Mouse (Mus musculus) liver, embryonic 13.5 days (tissue): Measurements from ENCODE around the gene Cox4i2. TPM values are rescaled to one million over a fixed set of nuclear protein-coding genes. Genes with fewer than 3 reads are reported as not detected.

Experiments used
- ATAC-seq: fragments of 200-750 bp; cut with Nextera tagmentation; 2 replicates; pipeline ENCODE4 v1.8.0; 2017; ENCODE audit warnings: low read depth, mild to moderate bottlenecking, moderate number of reproducible peaks, moderate library complexity
- DNase-seq: peaks from one replicate; pipeline ENCODE4 v3.0.0; 2022
- H3K27ac ChIP-seq: fragments of 300-500 bp; sonication (generic); 2 replicates; pipeline ENCODE4 v1.5.1; 2015; ENCODE audit warnings: moderate library complexity, mild to moderate bottlenecking, inconsistent platforms
- H3K27me3 ChIP-seq: fragments of 300-500 bp; sonication (generic); 2 replicates; pipeline ENCODE4 v1.6.1; 2015; ENCODE audit warnings: mild to moderate bottlenecking, inconsistent platforms
- H3K36me3 ChIP-seq: fragments of 300-500 bp; sonication (generic); 2 replicates; pipeline ENCODE4 v1.6.1; 2015; ENCODE audit warnings: mild to moderate bottlenecking, inconsistent platforms
- H3K4me1 ChIP-seq: fragments of 300-500 bp; sonication (generic); replicated peaks from 2 replicates; pipeline ENCODE4 v1.6.1; 2015; ENCODE audit warnings: inconsistent platforms
- H3K4me2 ChIP-seq: fragments of 300-500 bp; sonication (generic); 2 replicates; pipeline ENCODE4 v1.6.1; 2015; ENCODE audit warnings: inconsistent platforms, mild to moderate bottlenecking, moderate library complexity
- H3K4me3 ChIP-seq: fragments of 300-500 bp; sonication (generic); replicated peaks from 2 replicates; pipeline ENCODE4 v1.5.1; 2015; ENCODE audit warnings: mild to moderate bottlenecking, inconsistent platforms
- H3K9ac ChIP-seq: fragments of 300-500 bp; sonication (generic); 2 replicates; pipeline ENCODE4 v1.6.1; 2015; ENCODE audit warnings: mild to moderate bottlenecking, inconsistent platforms
- H3K9me3 ChIP-seq: fragments of 300-500 bp; sonication (generic); replicated peaks from 2 replicates; pipeline ENCODE4 v1.6.1; 2016; ENCODE audit warnings: inconsistent platforms
- WGBS: fragments of 180-500 bp; shearing (Covaris S2); methylation state at CpG from one replicate; pipeline ENCODE4 v1.1.7; 2015; ENCODE audit not compliant: insufficient replicate concordance; 5-methylcytosine and 5-hydroxymethylcytosine counted together
- polyA plus RNA-seq: library from polyadenylated mRNA; unstranded; fragments of >200 nt; fragmentation: Nextera tagmentation; extraction: Ambion mirVana; gene quantifications from 2 replicates; pipeline ENCODE4 v1.2.1, GENCODE M21; 2015

Cox4i2 gene
- polyA plus RNA-seq, 1 experiment from 2014 or later = 1.2 TPM

DNA sequence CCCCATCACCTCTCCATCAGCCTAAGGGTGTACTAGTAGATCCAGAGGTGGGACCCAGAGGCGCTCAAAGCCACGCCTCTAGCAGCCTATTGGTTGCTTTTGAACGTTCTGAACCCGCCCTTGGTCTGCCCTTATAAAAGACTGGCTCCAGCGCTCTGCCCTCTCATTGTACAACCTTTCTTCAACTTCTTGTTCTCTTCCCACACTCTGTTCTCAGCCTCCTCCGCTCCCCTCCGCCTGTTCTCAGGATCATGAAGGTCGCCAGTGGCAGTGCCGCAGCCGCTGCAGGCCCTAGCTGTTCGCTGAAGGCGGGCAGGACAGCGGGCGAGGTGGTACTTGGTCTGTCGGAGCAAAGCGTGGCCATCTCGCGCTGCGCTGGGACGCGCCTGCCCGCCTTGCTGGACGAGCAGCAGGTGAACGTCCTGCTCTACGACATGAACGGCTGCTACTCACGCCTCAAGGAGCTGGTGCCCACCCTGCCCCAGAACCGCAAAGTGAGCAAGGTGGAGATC, 17.8 kb upstream of the Cox4i2 start, which contains the start of gene Id1:
Gene Id1, plus strand, starts transcription at position 162 of the 512 bp plus-strand sequence.
- Histone ChIP-seq H3K4me3 (peak within 1 kb of the TSS; percentile 67), H3K4me2 (peak within 1 kb of the TSS; percentile 93), H3K27ac (peak within 1 kb of the TSS; percentile 87), H3K36me3 (no peaks in the 10 kb centered on the region), H3K9ac (peak within 1 kb of the TSS; percentile 85), H3K9me3 (no peaks in the 10 kb centered on the region), H3K4me1 (peaks cover 85% of the 10 kb centered on the region), H3K27me3 (peaks cover 27% of the 10 kb centered on the region)
- WGBS = under 1% methylated on average over 28 of the region's 28 CpGs
- ATAC-seq (peak; percentile 72), DNase-seq (peak; percentile 83)

GRCm38 (mm10) chr2:152736748-152737147, 17.2 kb upstream of the Cox4i2 start:
- Histone ChIP-seq H3K9me3 (no peaks in the 10 kb centered on the region), H3K27ac (peak overlapping the region; percentile 87), H3K36me3 (no peaks in the 10 kb centered on the region), H3K9ac (peak overlapping the region; percentile 85), H3K27me3 (peaks cover 27% of the 10 kb centered on the region), H3K4me2 (peak overlapping the region; percentile 93), H3K4me3 (peak overlapping the region; percentile 67), H3K4me1 (peaks cover 90% of the 10 kb centered on the region)
- DNase-seq (peak; percentile 65), ATAC-seq (peak; percentile 24; the same call in 1 of the 2 replicates)
- WGBS = 0% methylated on average over 22 of the region's 22 CpGs

- H3K4me1 ChIP-seq = peaks cover 95% of the 10 kb centered on the region
- peak overlapping the region; percentile 85 for H3K9ac ChIP-seq
- no peaks in the 10 kb centered on the region for H3K36me3 ChIP-seq
- DNase-seq = no peak
- H3K27ac ChIP-seq = peak overlapping the region; percentile 87
- no peaks in the 10 kb centered on the region for H3K9me3 ChIP-seq
- H3K4me2 ChIP-seq = peak overlapping the region; percentile 93
- 16% methylated on average over 10 of the region's 10 CpGs for WGBS
- peaks cover 27% of the 10 kb centered on the region for H3K27me3 ChIP-seq
- peak overlapping the region; percentile 67 for H3K4me3 ChIP-seq
- ATAC-seq = no peak
Measured at GRCm38 (mm10) chr2:152737306-152738221, 16.4 kb upstream of the Cox4i2 start.

DNA sequence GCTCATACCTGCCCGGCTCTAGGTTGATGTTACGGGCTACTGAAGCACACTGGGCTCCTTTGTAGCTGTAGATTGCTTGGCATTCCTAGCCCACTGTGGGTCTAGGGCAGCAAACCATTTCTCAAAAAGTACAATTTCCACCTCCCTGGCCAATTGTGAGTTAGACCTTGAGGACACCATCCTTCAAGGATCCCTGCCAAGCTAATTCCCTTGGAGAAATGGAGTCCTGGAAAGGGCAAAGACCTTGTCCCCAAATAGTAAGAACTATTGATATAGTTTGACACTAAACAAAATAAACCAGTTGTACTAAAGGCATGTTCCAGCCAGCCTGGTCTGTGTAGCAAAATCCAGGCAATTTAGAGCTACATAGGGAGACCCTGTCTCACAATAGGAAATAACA, 15.6 kb upstream of the Cox4i2 start:
- 46% methylated on average over 2 of the region's 2 CpGs for WGBS
- Histone ChIP-seq H3K4me1 (peaks cover 99% of the 10 kb centered on the region), H3K4me3 (peak overlapping the region; percentile 67), H3K9ac (peak overlapping the region; percentile 85), H3K9me3 (no peaks in the 10 kb centered on the region), H3K36me3 (no peaks in the 10 kb centered on the region), H3K4me2 (peak overlapping the region; percentile 93), H3K27me3 (peaks cover 27% of the 10 kb centered on the region), H3K27ac (peak overlapping the region; percentile 87)
- ATAC-seq (no peak), DNase-seq (no peak)

DNA sequence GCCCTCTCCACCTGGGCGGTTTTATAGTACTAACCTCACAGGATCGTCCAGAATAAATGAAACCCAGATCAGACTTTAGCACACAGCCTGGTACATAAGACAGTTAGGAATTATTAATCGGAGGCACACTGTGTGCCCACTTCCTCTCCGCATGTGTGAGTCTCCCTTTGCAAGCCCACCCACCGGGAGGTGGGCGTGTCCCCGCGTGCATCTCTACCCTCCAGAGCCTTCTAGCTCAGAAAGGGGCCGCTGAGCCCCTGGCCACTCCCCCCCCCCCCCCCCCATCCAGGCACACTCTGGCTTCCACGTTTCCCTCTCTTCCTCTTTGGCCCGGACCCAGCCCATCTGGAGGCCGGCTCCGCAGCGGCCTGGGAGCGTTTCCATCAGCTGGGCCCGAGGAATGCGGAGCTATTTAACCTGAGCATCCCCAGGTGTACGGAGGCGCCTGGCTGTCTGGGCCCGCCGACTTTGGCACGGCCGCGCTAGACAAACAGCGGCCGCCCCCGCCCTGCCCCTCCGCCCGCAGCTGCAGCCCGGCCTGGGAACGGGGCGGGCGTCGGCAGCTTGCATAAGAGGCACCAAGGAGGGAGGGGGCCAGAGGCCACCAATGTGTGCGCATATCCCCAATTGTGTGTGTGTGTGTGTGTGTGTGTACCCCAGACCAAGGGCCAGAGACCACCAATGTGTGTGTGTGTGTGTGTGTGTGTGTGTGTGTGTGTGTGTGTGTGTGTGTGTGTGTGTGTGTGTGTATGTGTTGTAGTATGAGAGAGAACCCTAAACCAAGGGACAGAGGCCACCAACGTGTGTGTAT, 14.7 kb upstream of the Cox4i2 start:
- 1% methylated on average over 35 of the region's 36 CpGs for WGBS
- Histone ChIP-seq H3K9ac (peak overlapping the region; percentile 69), H3K27ac (peak overlapping the region; percentile 87), H3K36me3 (no peaks in the 10 kb centered on the region), H3K4me1 (peaks cover 92% of the 10 kb centered on the region), H3K4me2 (peak overlapping the region; percentile 93), H3K9me3 (no peaks in the 10 kb centered on the region), H3K4me3 (peak overlapping the region; percentile 57), H3K27me3 (peaks cover 25% of the 10 kb centered on the region)
- peak; percentile 56 for ATAC-seq
- peak; percentile 56 for DNase-seq

DNA sequence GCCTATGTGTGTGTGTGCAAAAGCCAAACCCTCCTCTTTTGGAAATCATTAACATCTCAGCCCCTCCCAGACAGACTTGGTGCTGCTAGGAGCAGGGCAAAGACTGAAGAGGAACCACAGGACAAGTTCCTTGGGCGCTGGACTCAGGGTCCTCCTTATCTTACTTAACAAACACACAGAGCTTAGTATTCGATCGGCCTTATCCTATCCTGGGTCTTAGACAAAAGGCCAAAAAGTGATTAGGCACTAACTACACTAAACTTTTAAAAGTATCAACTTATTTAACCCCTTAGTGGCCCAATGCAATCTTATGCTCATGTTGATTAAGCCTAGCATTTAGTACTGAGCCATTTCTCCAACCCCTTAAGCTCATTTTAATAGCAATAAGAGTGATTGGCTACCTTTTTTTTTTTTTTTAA, 14.1 kb upstream of the Cox4i2 start:
- peak overlapping the region; percentile 57 for H3K4me3 ChIP-seq
- DNase-seq = peak; percentile 60

DNA sequence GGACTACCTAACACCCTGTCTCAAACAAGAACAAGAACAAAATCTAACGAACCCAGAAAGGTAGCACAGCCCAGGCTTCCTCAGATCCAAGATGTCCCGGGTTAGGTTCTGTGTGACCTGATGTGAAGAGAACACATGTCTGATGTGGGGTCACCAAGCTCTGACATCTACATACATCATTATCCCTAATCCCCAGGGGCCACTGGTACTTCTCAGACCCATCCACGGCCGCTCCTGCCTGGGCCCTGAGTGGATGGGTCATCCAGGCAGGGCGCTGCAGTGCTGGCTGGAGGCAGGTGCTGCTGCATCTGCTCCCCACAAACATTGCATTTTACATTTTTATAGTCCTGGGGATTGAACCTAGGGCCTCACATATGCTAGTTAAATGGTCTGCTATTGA, 13.5 kb upstream of the Cox4i2 start:
- WGBS = 65% methylated on average over 5 of the region's 5 CpGs
- Histone ChIP-seq H3K4me1 (peaks cover 79% of the 10 kb centered on the region), H3K9me3 (no peaks in the 10 kb centered on the region), H3K36me3 (no peaks in the 10 kb centered on the region), H3K27ac (peak overlapping the region; percentile 87), H3K4me3 (no peak overlapping the region), H3K27me3 (peaks cover 13% of the 10 kb centered on the region), H3K9ac (peak overlapping the region; percentile 69; the same call in 1 of the 2 replicates), H3K4me2 (peak overlapping the region; percentile 93)
- DNase-seq = no peak
- ATAC-seq = no peak

More for the DNA sequence above, 14.1 kb upstream of the Cox4i2 start:
- peak; percentile 69 for ATAC-seq
- 3% methylated on average over 3 of the region's 3 CpGs for WGBS
- H3K27ac ChIP-seq = peak overlapping the region; percentile 87
- peak overlapping the region; percentile 69 for H3K9ac ChIP-seq
- H3K9me3 ChIP-seq = no peaks in the 10 kb centered on the region
- no peaks in the 10 kb centered on the region for H3K36me3 ChIP-seq
- peaks cover 86% of the 10 kb centered on the region for H3K4me1 ChIP-seq
- H3K4me2 ChIP-seq = peak overlapping the region; percentile 93
- H3K27me3 ChIP-seq = peaks cover 19% of the 10 kb centered on the region

- H3K4me2 ChIP-seq = peak overlapping the region; percentile 51
- ATAC-seq (peak; percentile 18), DNase-seq (peak; percentile 53)
- H3K27ac ChIP-seq = peak overlapping the region; percentile 87
- H3K4me1 ChIP-seq = peaks cover 70% of the 10 kb centered on the region
- H3K36me3 ChIP-seq = no peaks in the 10 kb centered on the region
- 8% methylated on average over 14 of the region's 14 CpGs for WGBS
- peak overlapping the region; percentile 14; the same call in 1 of the 2 replicates for H3K4me3 ChIP-seq
- H3K9me3 ChIP-seq = no peaks in the 10 kb centered on the region
- peak overlapping the region; percentile 52 for H3K9ac ChIP-seq
- peaks cover 4% of the 10 kb centered on the region; the same call in 1 of the 2 replicates for H3K27me3 ChIP-seq
Measured at GRCm38 (mm10) chr2:152741153-152742041, 12.6 kb upstream of the Cox4i2 start.

GRCm38 (mm10) chr2:152742435-152742834, 11.5 kb upstream of the Cox4i2 start:
- Histone ChIP-seq H3K27ac (peak overlapping the region; percentile 87), H3K9me3 (no peaks in the 10 kb centered on the region), H3K9ac (peak overlapping the region; percentile 52; the same call in 1 of the 2 replicates), H3K4me2 (peak overlapping the region; percentile 51), H3K36me3 (no peaks in the 10 kb centered on the region), H3K27me3 (no peaks in the 10 kb centered on the region), H3K4me1 (peaks cover 60% of the 10 kb centered on the region), H3K4me3 (0 out of 2 replicates have a peak overlapping the region, but pooled peaks have one; percentile 14)
- peak; percentile 60 for DNase-seq
- ATAC-seq = peak; percentile 37
- 11% methylated on average over 10 of the region's 10 CpGs for WGBS
